Mouse (Mus musculus) ovary, postnatal 10 days (tissue): Measurements from ENCODE around the gene Svs1.
"Not testable (repeated sequence)": the region's sequence is repeated elsewhere in the genome, so short reads cannot be mapped to it uniquely, and the experiment has no call there.

Experiments
- DNase-seq: peaks from one replicate; pipeline ENCODE4 v3.0.0; 2022; ENCODE audit warnings: low spot score

The Svs1 gene

GRCm38 (mm10) chr6:48986444-48986990 lies at the start of gene Svs1:
Svs1 (plus strand) TSS chr6:48986861.
- DNase-seq: no peak

- no peak for DNase-seq
Observed at GRCm38 (mm10) chr6:48949596-48949995, 37.1 kb upstream of the Svs1 start.

- no peak for DNase-seq
Observed at GRCm38 (mm10) chr6:48950676-48951075, 36.0 kb upstream of the Svs1 start.

GRCm38 (mm10) chr6:48951630-48952029 lies 35.0 kb upstream of the Svs1 start:
- no peak for DNase-seq

GRCm38 (mm10) chr6:48953220-48953619 lies 33.4 kb upstream of the Svs1 start:
- no peak for DNase-seq

- DNase-seq: no peak
Observed at GRCm38 (mm10) chr6:48954211-48954610, 32.5 kb upstream of the Svs1 start.

- DNase-seq: peak; percentile 15
Observed at GRCm38 (mm10) chr6:48954946-48955345, 31.7 kb upstream of the Svs1 start.

GRCm38 (mm10) chr6:48956785-48957184 lies 29.9 kb upstream of the Svs1 start:
- no peak for DNase-seq

- DNase-seq: no peak
Observed at GRCm38 (mm10) chr6:48958053-48958452, 28.6 kb upstream of the Svs1 start.

- not testable (repeated sequence) for DNase-seq
Observed at GRCm38 (mm10) chr6:48959151-48959550, 27.5 kb upstream of the Svs1 start.

- DNase-seq: not testable (repeated sequence)
Observed at GRCm38 (mm10) chr6:48966696-48967095, 20.0 kb upstream of the Svs1 start.

- no peak for DNase-seq
Observed at GRCm38 (mm10) chr6:48967868-48968267, 18.8 kb upstream of the Svs1 start.

- DNase-seq: no peak
Observed at GRCm38 (mm10) chr6:48974663-48975062, 12.0 kb upstream of the Svs1 start, which contains the start of gene Doxl2. Doxl2 (plus strand) TSS chr6:48974963.

- no peak for DNase-seq
Observed at GRCm38 (mm10) chr6:48979616-48980015, 7.0 kb upstream of the Svs1 start.

- DNase-seq: no peak
Observed at GRCm38 (mm10) chr6:48982305-48982704, 4.4 kb upstream of the Svs1 start.

GRCm38 (mm10) chr6:48989971-48990370 lies 3.3 kb downstream of the Svs1 start:
- DNase-seq: no peak

GRCm38 (mm10) chr6:48991991-48992390 lies 5.3 kb downstream of the Svs1 start:
- no peak for DNase-seq

GRCm38 (mm10) chr6:48998186-48998585 lies 11.5 kb downstream of the Svs1 start:
- DNase-seq: no peak

- no peak for DNase-seq
Observed at GRCm38 (mm10) chr6:48998796-48999195, 12.1 kb downstream of the Svs1 start.

GRCm38 (mm10) chr6:49003381-49003780 lies 16.7 kb downstream of the Svs1 start:
- DNase-seq: no peak

- peak; percentile 22 for DNase-seq
Observed at GRCm38 (mm10) chr6:49007981-49008380, 21.3 kb downstream of the Svs1 start.

GRCm38 (mm10) chr6:49008420-49009160 lies 21.9 kb downstream of the Svs1 start:
- DNase-seq: no peak

- DNase-seq: no peak
Observed at GRCm38 (mm10) chr6:49009161-49009555, 22.5 kb downstream of the Svs1 start.

GRCm38 (mm10) chr6:49009665-49010064 lies 23.0 kb downstream of the Svs1 start:
- DNase-seq: no peak
